Mouse (Mus musculus) liver, adult 2 months (tissue): ENCODE measurements at regions not wholly inside any gene's neighbourhood (a gene's known extent, or its start where the extent isn't known, plus 50 kb on each side); places are given as distances from the start of the nearest gene placed in this dataset.

Source experiments
- CTCF ChIP-seq: fragments of 200-500 bp; IDR thresholded peaks from 2 replicates; pipeline ENCODE4 v1.5.1; 2011; ENCODE audit warnings: low read depth, low read length, control low read depth
- POLR2A ChIP-seq: fragments of 200-500 bp; IDR thresholded peaks from 2 replicates; pipeline ENCODE4 v1.6.1; 2011; ENCODE audit warnings: low read length, control low read depth; ENCODE audit not compliant: insufficient read depth; ENCODE audit errors: extremely low read depth

DNA sequence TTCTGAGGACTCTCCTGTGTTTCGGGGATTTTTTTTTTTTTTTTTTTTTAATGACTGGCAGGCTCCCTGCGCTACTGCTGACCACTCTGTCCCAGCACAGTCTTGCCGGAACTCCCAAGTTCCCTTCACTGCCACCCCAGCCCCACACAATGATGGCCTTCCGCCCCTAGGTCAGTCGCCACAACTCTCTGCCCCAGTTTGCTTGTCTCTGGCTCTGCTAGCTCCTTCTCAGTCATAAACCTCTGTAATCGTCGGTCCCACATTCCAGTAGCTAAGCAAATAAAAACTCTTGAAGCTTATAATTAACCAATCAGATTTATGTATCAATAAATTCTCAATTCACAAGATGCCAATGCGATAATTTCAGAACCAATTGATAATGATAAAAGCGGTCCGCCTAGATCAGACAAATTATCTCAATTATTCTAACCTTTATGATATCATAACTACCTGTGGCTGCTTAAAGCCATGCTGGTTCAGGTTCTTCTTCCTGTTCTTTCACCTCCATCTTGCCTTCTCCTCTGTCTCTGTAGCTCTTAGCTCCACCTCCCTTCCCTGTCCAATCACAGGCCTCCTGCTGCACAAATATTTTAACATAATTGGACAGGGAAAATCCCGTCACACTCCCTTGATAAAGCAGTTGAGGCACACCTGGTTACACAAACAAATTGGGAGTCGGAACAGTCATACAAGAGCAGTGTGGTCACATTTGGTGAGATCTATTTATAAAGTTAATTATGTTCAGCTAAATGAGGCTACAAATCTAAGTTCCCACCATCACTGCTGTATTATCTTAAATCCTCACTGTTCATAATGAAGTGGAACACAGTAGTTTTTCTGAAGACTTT lies 135.2 kb upstream of the Tars start:
- TF ChIP-seq POLR2A (no peak), CTCF (no peak)
